Mouse (Mus musculus) liver, embryonic 13.5 days (tissue): Measurements from ENCODE around the gene Myh14. TPM values are rescaled to one million over a fixed set of nuclear protein-coding genes. Genes with fewer than 3 reads are reported as not detected.

ENCODE experiments used
- ATAC-seq: fragments of 200-750 bp; cut with Nextera tagmentation; 2 replicates; pipeline ENCODE4 v1.8.0; 2017; ENCODE audit warnings: low read depth, mild to moderate bottlenecking, moderate number of reproducible peaks, moderate library complexity
- DNase-seq: peaks from one replicate; pipeline ENCODE4 v3.0.0; 2022
- H3K27ac ChIP-seq: fragments of 300-500 bp; sonication (generic); 2 replicates; pipeline ENCODE4 v1.5.1; 2015; ENCODE audit warnings: moderate library complexity, mild to moderate bottlenecking, inconsistent platforms
- H3K27me3 ChIP-seq: fragments of 300-500 bp; sonication (generic); 2 replicates; pipeline ENCODE4 v1.6.1; 2015; ENCODE audit warnings: mild to moderate bottlenecking, inconsistent platforms
- H3K36me3 ChIP-seq: fragments of 300-500 bp; sonication (generic); 2 replicates; pipeline ENCODE4 v1.6.1; 2015; ENCODE audit warnings: mild to moderate bottlenecking, inconsistent platforms
- H3K4me1 ChIP-seq: fragments of 300-500 bp; sonication (generic); replicated peaks from 2 replicates; pipeline ENCODE4 v1.6.1; 2015; ENCODE audit warnings: inconsistent platforms
- H3K4me2 ChIP-seq: fragments of 300-500 bp; sonication (generic); 2 replicates; pipeline ENCODE4 v1.6.1; 2015; ENCODE audit warnings: inconsistent platforms, mild to moderate bottlenecking, moderate library complexity
- H3K4me3 ChIP-seq: fragments of 300-500 bp; sonication (generic); replicated peaks from 2 replicates; pipeline ENCODE4 v1.5.1; 2015; ENCODE audit warnings: mild to moderate bottlenecking, inconsistent platforms
- H3K9ac ChIP-seq: fragments of 300-500 bp; sonication (generic); 2 replicates; pipeline ENCODE4 v1.6.1; 2015; ENCODE audit warnings: mild to moderate bottlenecking, inconsistent platforms
- H3K9me3 ChIP-seq: fragments of 300-500 bp; sonication (generic); replicated peaks from 2 replicates; pipeline ENCODE4 v1.6.1; 2016; ENCODE audit warnings: inconsistent platforms
- WGBS: fragments of 180-500 bp; shearing (Covaris S2); methylation state at CpG from one replicate; pipeline ENCODE4 v1.1.7; 2015; ENCODE audit not compliant: insufficient replicate concordance; 5-methylcytosine and 5-hydroxymethylcytosine counted together
- polyA plus RNA-seq: library from polyadenylated mRNA; unstranded; fragments of >200 nt; fragmentation: Nextera tagmentation; extraction: Ambion mirVana; gene quantifications from 2 replicates; pipeline ENCODE4 v1.2.1, GENCODE M21; 2015

Myh14 gene
- polyA plus RNA-seq, 1 experiment from 2014 or later: 0.31 TPM

DNA sequence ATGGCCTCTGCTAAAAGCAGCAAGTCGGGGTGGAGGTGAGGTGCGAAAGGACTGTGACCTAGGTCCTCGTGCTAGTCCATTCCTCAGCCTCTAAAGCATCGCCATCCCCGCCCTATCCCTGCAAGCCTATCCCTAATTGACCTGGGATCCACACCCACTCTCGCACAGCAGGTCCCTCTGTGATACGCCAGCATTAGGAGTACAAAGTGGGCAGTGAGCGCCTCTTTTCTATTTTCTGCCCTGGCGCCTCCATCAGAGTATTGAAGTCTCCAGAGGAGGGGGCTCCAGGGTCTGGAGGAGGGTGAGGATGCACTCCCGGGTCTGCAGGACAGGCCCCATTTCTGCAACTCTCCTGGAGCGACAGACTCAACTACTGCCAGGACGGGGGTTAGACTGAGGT, 82.3 kb downstream of the Myh14 start:
- Histone ChIP-seq H3K4me1 (peaks cover 32% of the 10 kb centered on the region), H3K9me3 (no peaks in the 10 kb centered on the region), H3K36me3 (no peaks in the 10 kb centered on the region), H3K9ac (no peak overlapping the region), H3K4me2 (peak overlapping the region; percentile 59), H3K27me3 (peaks cover 92% of the 10 kb centered on the region), H3K4me3 (no peak overlapping the region), H3K27ac (no peak overlapping the region)
- ATAC-seq: no peak
- DNase-seq: no peak
- WGBS: 9% methylated on average over 12 of the region's 12 CpGs

GRCm38 (mm10) chr7:44587676-44588075, 83.0 kb downstream of the Myh14 start:
- Histone ChIP-seq H3K9me3 (no peaks in the 10 kb centered on the region), H3K4me2 (no peak overlapping the region), H3K36me3 (no peaks in the 10 kb centered on the region), H3K27me3 (peaks cover 91% of the 10 kb centered on the region), H3K9ac (no peak overlapping the region), H3K27ac (no peak overlapping the region), H3K4me1 (peaks cover 32% of the 10 kb centered on the region), H3K4me3 (no peak overlapping the region)
- WGBS: 27% methylated on average over 6 of the region's 6 CpGs
- no peak for ATAC-seq
- DNase-seq: no peak

GRCm38 (mm10) chr7:44586930-44587329, 83.7 kb downstream of the Myh14 start:
- no peaks in the 10 kb centered on the region for H3K36me3 ChIP-seq
- H3K4me1 ChIP-seq: peaks cover 37% of the 10 kb centered on the region
- peak overlapping the region; percentile 24 for H3K4me2 ChIP-seq
- WGBS: under 1% methylated on average over 18 of the region's 18 CpGs
- H3K9me3 ChIP-seq: no peaks in the 10 kb centered on the region
- no peak overlapping the region for H3K27ac ChIP-seq
- no peak overlapping the region for H3K9ac ChIP-seq
- DNase-seq (no peak), ATAC-seq (no peak)
- no peak overlapping the region for H3K4me3 ChIP-seq
- peaks cover 91% of the 10 kb centered on the region for H3K27me3 ChIP-seq

DNA sequence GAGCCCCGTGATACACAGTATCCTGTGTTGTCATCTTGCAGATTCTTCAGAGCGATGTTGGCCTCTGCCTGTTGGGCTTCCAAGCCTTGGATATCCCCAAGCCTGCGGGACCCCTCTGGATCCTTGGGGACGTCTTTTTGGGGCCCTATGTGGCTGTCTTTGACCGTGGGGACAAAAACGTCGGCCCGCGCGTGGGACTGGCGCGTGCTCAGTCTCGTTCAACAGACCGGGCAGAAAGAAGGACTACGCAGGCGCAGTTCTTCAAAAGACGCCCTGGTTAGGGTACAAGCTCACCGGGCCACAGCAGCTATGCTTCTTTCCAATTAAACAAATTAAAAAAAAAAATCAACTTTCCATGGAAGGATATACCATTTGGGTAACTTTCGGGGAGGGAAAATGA, 84.1 kb downstream of the Myh14 start:
- Histone ChIP-seq H3K4me1 (peaks cover 40% of the 10 kb centered on the region), H3K27me3 (peaks cover 91% of the 10 kb centered on the region), H3K4me2 (peak overlapping the region; percentile 24), H3K36me3 (no peaks in the 10 kb centered on the region), H3K27ac (no peak overlapping the region), H3K9ac (no peak overlapping the region), H3K9me3 (no peaks in the 10 kb centered on the region), H3K4me3 (no peak overlapping the region)
- ATAC-seq (no peak), DNase-seq (no peak)
- 13% methylated on average over 19 of the region's 19 CpGs for WGBS

- H3K9ac ChIP-seq: no peak overlapping the region
- ATAC-seq (no peak), DNase-seq (no peak)
- H3K36me3 ChIP-seq: no peaks in the 10 kb centered on the region
- peaks cover 91% of the 10 kb centered on the region for H3K27me3 ChIP-seq
- H3K27ac ChIP-seq: no peak overlapping the region
- H3K4me3 ChIP-seq: no peak overlapping the region
- H3K4me1 ChIP-seq: peaks cover 31% of the 10 kb centered on the region
- WGBS: 73% methylated on average over 6 of the region's 6 CpGs
- H3K4me2 ChIP-seq: no peak overlapping the region
- H3K9me3 ChIP-seq: no peaks in the 10 kb centered on the region
Measured at GRCm38 (mm10) chr7:44585606-44586005, 85.0 kb downstream of the Myh14 start.

DNA sequence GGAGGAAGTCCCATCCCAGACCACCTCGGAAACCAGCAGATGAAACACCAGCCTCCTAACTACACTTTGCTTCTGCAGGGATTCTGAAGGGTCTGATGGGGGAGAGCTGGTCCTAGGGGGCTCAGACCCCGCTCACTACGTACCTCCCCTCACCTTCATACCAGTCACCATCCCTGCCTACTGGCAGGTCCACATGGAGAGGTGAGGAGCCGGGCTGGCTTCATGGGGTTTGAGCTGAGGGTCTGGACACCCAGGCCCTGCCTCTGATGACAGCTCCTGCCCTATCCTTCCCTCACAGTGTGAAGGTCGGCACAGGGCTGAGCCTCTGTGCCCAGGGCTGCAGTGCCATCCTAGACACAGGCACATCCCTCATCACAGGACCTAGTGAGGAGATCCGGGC, 85.7 kb downstream of the Myh14 start:
- H3K27me3 ChIP-seq: peaks cover 85% of the 10 kb centered on the region

GRCm38 (mm10) chr7:44584265-44584804, 86.3 kb downstream of the Myh14 start:
- Histone ChIP-seq H3K4me3 (no peak overlapping the region), H3K9ac (no peak overlapping the region), H3K27me3 (peaks cover 79% of the 10 kb centered on the region), H3K36me3 (no peaks in the 10 kb centered on the region), H3K27ac (no peak overlapping the region), H3K4me1 (peaks cover 21% of the 10 kb centered on the region), H3K9me3 (no peaks in the 10 kb centered on the region), H3K4me2 (no peak overlapping the region)
- DNase-seq (no peak), ATAC-seq (no peak)
- WGBS: 47% methylated on average over 4 of the region's 4 CpGs

More for the DNA sequence above, 85.7 kb downstream of the Myh14 start:
- DNase-seq (no peak), ATAC-seq (no peak)
- Histone ChIP-seq H3K4me1 (peaks cover 25% of the 10 kb centered on the region), H3K9me3 (no peaks in the 10 kb centered on the region), H3K9ac (no peak overlapping the region), H3K4me2 (no peak overlapping the region), H3K4me3 (no peak overlapping the region), H3K27ac (no peak overlapping the region), H3K36me3 (no peaks in the 10 kb centered on the region)
- 69% methylated on average over 6 of the region's 6 CpGs for WGBS

DNA sequence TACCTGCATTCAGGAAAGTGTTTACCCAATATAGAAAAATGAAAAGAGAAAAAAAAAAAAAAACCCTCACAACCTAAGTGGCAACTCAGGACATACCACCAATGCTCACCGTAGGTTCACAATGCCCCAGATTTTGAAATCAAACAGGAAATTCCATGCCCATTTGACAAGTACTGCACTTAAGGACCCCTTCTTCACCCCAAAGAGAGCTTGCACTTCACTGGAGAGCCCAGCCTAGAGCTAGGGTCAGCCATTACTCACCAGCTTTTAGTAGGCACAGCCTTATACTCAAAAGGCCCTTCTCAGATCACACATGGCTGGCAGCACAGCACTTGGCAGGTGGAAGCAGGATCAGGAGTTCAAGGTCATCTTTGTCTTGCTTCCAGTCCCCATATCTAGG, 87.5 kb downstream of the Myh14 start:
- no peaks in the 10 kb centered on the region for H3K36me3 ChIP-seq
- no peaks in the 10 kb centered on the region for H3K9me3 ChIP-seq
- H3K9ac ChIP-seq: no peak overlapping the region
- ATAC-seq (no peak), DNase-seq (no peak)
- H3K27ac ChIP-seq: no peak overlapping the region
- 56% methylated on average over 1 of the region's 1 CpGs for WGBS
- no peak overlapping the region for H3K4me2 ChIP-seq
- peaks cover 10% of the 10 kb centered on the region for H3K4me1 ChIP-seq
- H3K4me3 ChIP-seq: no peak overlapping the region
- H3K27me3 ChIP-seq: peaks cover 67% of the 10 kb centered on the region

- H3K9ac ChIP-seq: no peak overlapping the region
- H3K4me3 ChIP-seq: no peak overlapping the region
- 41% methylated on average over 5 of the region's 5 CpGs for WGBS
- peaks cover 63% of the 10 kb centered on the region for H3K27me3 ChIP-seq
- no peak overlapping the region for H3K4me2 ChIP-seq
- no peak overlapping the region for H3K27ac ChIP-seq
- no peak for DNase-seq
- no peaks in the 10 kb centered on the region for H3K36me3 ChIP-seq
- H3K9me3 ChIP-seq: no peaks in the 10 kb centered on the region
- H3K4me1 ChIP-seq: peaks cover 10% of the 10 kb centered on the region
- ATAC-seq: no peak
Measured at GRCm38 (mm10) chr7:44582709-44583108, 87.9 kb downstream of the Myh14 start.

DNA sequence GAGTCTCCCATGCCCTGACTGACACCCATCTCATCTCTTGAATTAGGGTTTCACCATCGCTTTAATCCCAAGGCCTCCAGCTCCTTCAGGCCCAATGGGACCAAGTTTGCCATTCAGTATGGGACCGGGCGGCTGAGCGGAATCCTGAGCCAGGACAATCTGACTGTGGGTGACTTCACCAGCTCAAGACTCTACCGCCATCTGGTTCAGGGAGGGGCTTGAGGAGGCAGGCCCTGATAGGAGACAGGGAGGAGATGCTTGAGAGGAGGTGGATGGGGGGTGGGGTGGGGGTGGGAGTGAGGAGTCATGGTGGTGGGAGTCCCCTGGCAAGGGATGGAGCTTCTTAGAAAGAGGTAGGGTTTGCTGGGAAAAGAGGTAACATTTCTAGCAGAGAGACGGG, 89.0 kb downstream of the Myh14 start:
- no peaks in the 10 kb centered on the region for H3K36me3 ChIP-seq
- no peak overlapping the region for H3K9ac ChIP-seq
- H3K27me3 ChIP-seq: peaks cover 52% of the 10 kb centered on the region
- H3K4me1 ChIP-seq: peaks cover 10% of the 10 kb centered on the region
- no peaks in the 10 kb centered on the region for H3K9me3 ChIP-seq
- no peak overlapping the region for H3K27ac ChIP-seq
- no peak overlapping the region for H3K4me2 ChIP-seq
- no peak overlapping the region for H3K4me3 ChIP-seq
- DNase-seq: no peak
- ATAC-seq: no peak
- 50% methylated on average over 6 of the region's 6 CpGs for WGBS

DNA sequence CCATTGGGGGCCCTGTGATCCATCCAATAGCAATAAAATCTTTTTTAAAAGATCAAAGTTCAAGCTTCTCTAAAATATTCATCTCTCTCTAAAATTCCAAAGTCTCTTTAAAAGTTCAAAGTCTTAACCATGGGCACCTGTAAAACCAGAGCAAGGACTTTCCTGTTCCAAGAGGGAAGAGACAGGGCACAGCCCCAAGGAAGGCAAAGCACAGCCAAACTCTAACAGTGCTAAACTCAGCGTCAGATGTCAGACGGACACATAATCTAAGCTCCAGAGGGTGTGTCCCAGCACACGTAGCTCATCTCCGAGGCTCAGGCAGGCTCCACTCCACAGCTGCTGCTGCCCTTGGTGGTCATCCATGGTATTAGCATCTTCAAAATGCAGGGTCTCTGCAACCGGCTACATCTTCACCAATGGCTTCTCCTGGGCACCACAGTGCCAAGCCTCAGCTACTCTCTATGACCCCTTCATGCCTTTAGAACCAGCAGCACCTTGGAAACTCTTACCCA, 94.3 kb downstream of the Myh14 start:
- H3K4me3 ChIP-seq: no peak overlapping the region
- H3K9ac ChIP-seq: no peak overlapping the region
- no peak overlapping the region for H3K27ac ChIP-seq
- H3K4me1 ChIP-seq: no peaks in the 10 kb centered on the region
- DNase-seq: no peak
- no peaks in the 10 kb centered on the region for H3K9me3 ChIP-seq
- ATAC-seq: no peak
- no peak overlapping the region for H3K4me2 ChIP-seq
- H3K36me3 ChIP-seq: no peaks in the 10 kb centered on the region
- peaks cover 9% of the 10 kb centered on the region for H3K27me3 ChIP-seq
- 40% methylated on average over 5 of the region's 5 CpGs for WGBS

GRCm38 (mm10) chr7:44572956-44573484, 97.6 kb downstream of the Myh14 start:
- WGBS: 53% methylated on average over 5 of the region's 5 CpGs
- no peak overlapping the region for H3K4me2 ChIP-seq
- no peak for DNase-seq
- H3K4me1 ChIP-seq: no peaks in the 10 kb centered on the region
- H3K36me3 ChIP-seq: no peaks in the 10 kb centered on the region
- ATAC-seq: no peak
- H3K27me3 ChIP-seq: peaks cover 5% of the 10 kb centered on the region; the same call in 1 of the 2 replicates
- H3K4me3 ChIP-seq: no peak overlapping the region
- H3K9ac ChIP-seq: no peak overlapping the region
- H3K9me3 ChIP-seq: no peaks in the 10 kb centered on the region
- no peak overlapping the region for H3K27ac ChIP-seq
